Mouse (Mus musculus) yolk sac, embryonic 10.5 days (tissue): Measurements from ENCODE around the gene Grik1.

Source experiments
- DNase-seq: peaks from one replicate; pipeline ENCODE4 v3.0.0-alpha.2; 2017; ENCODE audit warnings: low spot score

Grik1 gene

GRCm38 (mm10) chr16:88142136-88142535 lies 147.9 kb downstream of the Grik1 start:
- no peak for DNase-seq

GRCm38 (mm10) chr16:88141594-88141993 lies 148.5 kb downstream of the Grik1 start:
- no peak for DNase-seq

GRCm38 (mm10) chr16:88138913-88139312 lies 151.2 kb downstream of the Grik1 start:
- no peak for DNase-seq

GRCm38 (mm10) chr16:88132919-88133318 lies 157.1 kb downstream of the Grik1 start:
- DNase-seq, result no peak

- DNase-seq, result no peak
Measured at GRCm38 (mm10) chr16:88131103-88131502, 159.0 kb downstream of the Grik1 start.

- no peak for DNase-seq
Measured at GRCm38 (mm10) chr16:88125098-88125497, 165.0 kb downstream of the Grik1 start.

- DNase-seq, result no peak
Measured at GRCm38 (mm10) chr16:88112551-88113138, 177.4 kb downstream of the Grik1 start.

GRCm38 (mm10) chr16:88111459-88111858 lies 178.6 kb downstream of the Grik1 start:
- no peak for DNase-seq

GRCm38 (mm10) chr16:88094206-88094789 lies 195.8 kb downstream of the Grik1 start:
- no peak for DNase-seq

- DNase-seq, result no peak
Measured at GRCm38 (mm10) chr16:88087280-88087679, 202.8 kb downstream of the Grik1 start.

- DNase-seq, result no peak
Measured at GRCm38 (mm10) chr16:88074716-88075115, 215.3 kb downstream of the Grik1 start.

- no peak for DNase-seq
Measured at GRCm38 (mm10) chr16:88060936-88061335, 229.1 kb downstream of the Grik1 start.

- DNase-seq, result no peak
Measured at GRCm38 (mm10) chr16:88048121-88048520, 241.9 kb downstream of the Grik1 start.

- no peak for DNase-seq
Measured at GRCm38 (mm10) chr16:88044321-88044720, 245.7 kb downstream of the Grik1 start.

GRCm38 (mm10) chr16:88042458-88042857 lies 247.6 kb downstream of the Grik1 start:
- no peak for DNase-seq

- no peak for DNase-seq
Measured at GRCm38 (mm10) chr16:88038503-88039091, 251.5 kb downstream of the Grik1 start.

GRCm38 (mm10) chr16:87988805-87989204 lies 301.3 kb downstream of the Grik1 start:
- DNase-seq, result no peak

GRCm38 (mm10) chr16:87984201-87984870 lies 305.7 kb downstream of the Grik1 start:
- DNase-seq, result no peak

- no peak for DNase-seq
Measured at GRCm38 (mm10) chr16:87974076-87974443, 316.0 kb downstream of the Grik1 start.

GRCm38 (mm10) chr16:87973394-87974075 lies 316.5 kb downstream of the Grik1 start:
- DNase-seq, result no peak

- no peak for DNase-seq
Measured at GRCm38 (mm10) chr16:87971911-87972310, 318.2 kb downstream of the Grik1 start.

- no peak for DNase-seq
Measured at GRCm38 (mm10) chr16:87969936-87970335, 320.1 kb downstream of the Grik1 start.

- no peak for DNase-seq
Measured at GRCm38 (mm10) chr16:87961419-87961818, 328.6 kb downstream of the Grik1 start.
